Mouse (Mus musculus) kidney, postnatal 4 days (tissue): Measurements from ENCODE around the gene H2-Eb1.
"Not testable (repeated sequence)": the region's sequence is repeated elsewhere in the genome, so short reads cannot be mapped to it uniquely, and the experiment has no call there.

Experiments used
- DNase-seq, 2 experiments: peaks; one replicate each; pipeline ENCODE4 v3.0.0; 2021; ENCODE audit warnings: mixed read lengths in 2 of 2

The H2-Eb1 gene

DNA sequence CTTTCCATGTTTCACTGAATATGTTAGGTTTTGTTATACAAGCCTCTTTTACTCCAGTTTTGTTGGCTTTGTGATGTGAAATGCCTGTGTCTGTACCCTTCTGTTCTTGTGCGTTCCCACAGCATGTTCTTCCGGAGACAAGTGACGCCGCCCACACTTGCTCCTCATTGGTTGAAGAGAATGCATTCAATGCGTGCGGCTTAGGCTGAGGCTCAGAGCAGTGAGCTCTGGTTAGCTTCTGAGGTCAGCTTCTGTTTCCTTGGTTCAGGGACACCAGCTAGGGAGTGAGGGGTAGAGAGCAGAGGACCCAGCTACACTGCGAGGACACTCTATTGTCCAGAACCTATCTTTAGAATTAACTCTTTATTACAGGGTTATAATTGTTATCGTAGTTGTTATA, 14.1 kb upstream of the H2-Eb1 start:
- DNase-seq, result peak; percentile 89 to 90

DNA sequence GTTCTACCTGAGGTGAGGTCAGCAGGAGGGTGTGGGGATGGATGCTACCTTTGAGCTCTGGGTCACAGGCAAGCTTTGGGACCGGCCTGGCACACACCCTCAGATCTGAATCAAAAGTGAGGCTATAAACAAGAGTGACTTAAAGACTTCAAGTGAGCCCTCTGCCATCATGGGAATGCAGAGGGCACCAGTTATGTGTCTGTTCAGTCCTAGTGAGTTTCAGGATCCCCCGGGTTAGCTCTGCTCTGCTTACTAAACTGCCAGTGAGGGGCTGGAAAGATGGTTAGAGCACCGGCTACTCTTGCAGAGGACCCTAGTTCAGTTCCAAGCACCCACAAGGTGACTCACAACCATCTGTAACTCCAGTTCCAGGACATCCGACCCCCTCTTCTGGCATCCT, 13.1 kb upstream of the H2-Eb1 start:
- DNase-seq, result no peak

DNA sequence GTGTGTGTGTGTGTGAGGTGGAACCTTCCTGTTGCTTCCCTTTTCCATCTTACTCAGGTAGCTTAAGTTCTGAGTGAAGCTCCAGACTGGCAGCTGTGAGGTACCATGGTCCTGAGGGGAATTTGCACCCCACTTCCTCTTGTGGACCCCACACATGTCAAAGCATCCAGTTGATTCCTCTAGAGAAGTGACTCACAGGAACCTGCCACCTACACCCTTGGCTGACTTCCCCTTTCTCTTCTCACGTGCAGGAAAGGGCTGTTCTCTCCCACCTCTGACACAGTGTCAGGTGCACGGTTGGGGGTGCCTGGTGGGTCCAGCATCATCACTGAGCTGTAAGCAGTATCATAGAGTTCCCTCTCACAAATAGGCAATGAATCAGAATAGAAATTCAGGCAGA, 12.1 kb upstream of the H2-Eb1 start:
- DNase-seq, result no peak

GRCm38 (mm10) chr17:34294249-34294648, 11.4 kb upstream of the H2-Eb1 start:
- DNase-seq, result no peak

DNA sequence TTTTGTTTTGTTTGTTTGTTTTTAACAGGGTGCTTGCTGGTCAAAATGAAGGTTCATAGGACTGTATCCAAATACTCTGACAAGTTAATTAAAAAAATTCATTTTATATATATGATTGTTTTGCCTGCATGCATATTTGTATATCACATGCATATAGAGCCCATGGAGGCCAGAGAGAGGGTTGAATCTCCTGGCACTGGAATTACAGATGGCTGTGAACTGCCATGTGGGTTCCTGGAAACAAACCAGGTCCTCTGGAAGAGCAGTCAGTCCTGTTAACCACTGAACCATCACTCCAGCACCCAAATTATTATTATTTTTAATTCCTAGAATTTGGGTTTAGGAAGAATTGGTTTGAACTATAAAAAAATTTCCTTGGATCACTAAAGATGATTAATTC, 10.4 kb upstream of the H2-Eb1 start:
- DNase-seq, result no peak

- DNase-seq, result peak; percentile 22 to 53
Measured at GRCm38 (mm10) chr17:34295891-34296794, 9.5 kb upstream of the H2-Eb1 start.

- DNase-seq, result no peak
Measured at GRCm38 (mm10) chr17:34299356-34299755, 6.3 kb upstream of the H2-Eb1 start.

DNA sequence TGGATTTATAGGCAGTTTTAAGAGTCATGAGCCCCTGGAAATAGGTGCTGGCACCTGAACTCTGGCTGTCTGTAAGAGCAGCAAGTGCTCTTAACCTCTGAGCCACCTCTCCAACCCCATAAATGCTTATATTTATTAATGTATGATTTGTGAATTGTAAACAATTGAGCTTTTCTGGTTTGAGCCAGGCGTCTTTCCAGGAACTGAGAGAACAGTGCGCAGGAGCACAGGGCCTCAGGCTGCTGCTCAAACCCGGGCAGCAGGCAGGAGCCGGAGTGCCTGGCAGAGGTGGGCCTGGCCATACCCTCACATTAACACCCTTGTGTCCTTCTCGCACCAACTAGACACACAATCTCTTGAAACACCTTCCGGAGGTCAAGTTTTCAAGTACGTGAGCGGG, 5.6 kb upstream of the H2-Eb1 start:
- no peak for DNase-seq

DNA sequence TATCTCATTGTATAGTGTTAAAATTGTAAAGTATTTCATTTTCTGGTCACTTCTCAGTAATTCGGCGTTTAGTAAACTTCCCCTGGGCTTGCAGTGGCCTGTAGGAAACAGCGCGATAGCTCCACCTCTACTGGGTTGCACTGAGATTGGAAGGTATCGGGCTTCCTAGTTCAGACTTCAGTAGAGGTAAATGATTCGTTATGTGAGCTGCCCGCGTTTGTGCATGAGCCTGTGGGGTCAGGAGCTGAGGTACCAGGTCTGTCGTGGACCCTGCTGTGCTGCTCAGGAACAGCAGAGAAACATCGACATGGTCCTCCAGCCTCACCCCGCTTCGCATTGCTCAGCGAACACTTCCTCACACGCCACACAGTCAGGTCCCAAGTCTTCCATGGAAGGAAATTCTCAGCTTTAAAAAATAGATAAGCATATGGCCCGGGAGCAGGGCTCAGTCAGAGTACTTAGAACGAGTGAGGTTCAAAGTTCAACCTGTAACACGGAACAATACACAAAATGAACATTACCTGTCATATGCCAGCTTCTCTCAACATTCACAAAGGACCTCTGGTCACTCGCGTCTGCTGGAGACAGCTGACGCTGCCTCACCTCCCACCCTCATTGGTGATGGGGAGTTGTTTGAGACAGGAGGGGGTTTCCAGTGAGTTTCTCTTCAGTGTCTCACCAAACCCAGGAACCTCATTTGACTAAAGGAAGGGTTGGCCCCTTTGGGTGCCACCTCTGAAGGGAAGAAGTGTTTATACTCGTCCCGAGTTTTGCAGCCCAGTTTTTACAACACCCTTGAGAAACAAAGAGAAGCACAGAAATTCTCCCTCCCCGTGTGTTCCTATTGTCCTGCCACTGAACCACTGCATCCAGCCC, 4.7 kb upstream of the H2-Eb1 start:
- no peak for DNase-seq

DNA sequence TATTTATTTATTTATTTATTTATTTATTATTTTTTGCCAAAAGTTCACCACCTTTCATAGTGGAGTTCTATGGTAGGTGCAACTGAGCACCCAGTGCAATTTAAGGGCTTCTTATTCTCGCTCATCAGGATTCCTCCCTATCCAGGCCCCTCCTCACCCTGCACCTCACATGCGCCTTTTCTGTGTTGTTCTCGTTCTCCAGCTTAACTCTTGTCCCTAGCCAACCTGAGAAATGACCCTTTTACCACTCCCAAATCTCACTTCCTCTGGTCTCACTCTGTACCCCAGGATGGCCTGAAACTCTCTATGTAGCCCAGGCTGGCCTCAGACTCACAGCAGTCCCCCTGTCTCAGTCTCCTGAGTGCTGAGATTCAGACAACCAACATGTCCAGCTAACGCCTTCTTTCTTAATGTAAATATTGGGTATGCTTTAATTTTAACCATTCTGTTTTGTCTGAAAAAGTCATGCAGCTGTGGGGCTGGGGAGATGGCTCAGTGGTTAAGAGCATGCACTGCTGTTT, 3.9 kb upstream of the H2-Eb1 start:
- no peak for DNase-seq

DNA sequence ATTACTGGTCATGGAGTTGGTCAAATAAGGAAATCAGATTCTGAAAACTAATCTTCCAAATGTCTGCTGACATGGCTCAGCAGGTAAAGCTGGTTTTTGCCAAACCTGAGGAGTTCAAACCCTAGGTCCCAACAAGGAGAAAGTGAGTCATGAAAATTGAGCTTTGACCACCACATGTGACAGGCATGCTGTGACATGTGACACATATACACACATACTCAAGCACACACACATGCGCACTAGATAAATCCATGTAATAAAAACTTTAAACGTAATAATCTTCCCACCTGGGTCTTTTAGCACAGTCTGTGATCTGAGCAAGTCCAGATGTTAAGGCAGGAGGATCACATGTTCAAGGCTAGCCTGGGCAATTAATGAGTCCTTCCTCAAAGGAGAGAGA, 1.9 kb upstream of the H2-Eb1 start:
- no peak for DNase-seq

DNA sequence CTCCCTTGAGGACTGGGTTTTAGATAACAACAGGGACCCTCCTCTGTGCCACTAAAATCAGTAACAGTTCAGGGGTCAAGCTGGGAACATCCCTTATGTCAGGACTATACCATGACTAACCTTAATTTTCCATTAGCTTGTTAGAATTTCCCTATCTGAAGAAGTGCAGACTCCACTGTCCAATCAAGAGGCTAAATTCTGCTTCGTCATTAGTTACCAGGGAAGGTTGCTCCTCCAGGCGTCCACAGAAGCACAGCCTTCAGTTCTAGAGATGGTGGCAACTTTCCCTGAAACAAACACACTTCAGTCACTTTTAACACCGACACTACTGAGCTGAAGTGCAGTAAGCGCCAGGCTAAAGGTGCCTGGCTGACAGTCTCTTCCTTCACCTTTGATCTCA, 916 bp upstream of the H2-Eb1 start:
- DNase-seq, result peak; percentile 54 to 72

DNA sequence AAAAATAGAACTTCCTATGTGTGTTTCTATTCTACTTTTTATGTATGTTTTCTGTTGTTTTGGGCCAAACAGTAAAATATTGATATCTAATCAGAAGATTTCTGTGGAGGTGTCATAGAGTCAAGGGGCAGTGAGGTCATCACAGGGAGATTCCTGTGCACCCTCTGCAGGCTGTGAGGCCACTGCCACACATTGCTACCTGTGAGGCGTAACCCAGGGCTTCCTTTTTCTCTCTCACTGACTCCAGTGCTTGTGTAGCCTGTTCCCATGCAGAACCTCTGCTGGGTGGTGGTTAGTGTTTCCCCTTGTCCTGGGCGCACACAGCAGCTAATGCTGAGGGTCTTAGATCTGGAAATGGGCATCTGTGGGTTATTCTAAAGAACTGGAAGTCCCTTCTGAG, 740 bp downstream of the H2-Eb1 start:
- no peak for DNase-seq

GRCm38 (mm10) chr17:34307216-34307615, 1.5 kb downstream of the H2-Eb1 start:
- no peak for DNase-seq

DNA sequence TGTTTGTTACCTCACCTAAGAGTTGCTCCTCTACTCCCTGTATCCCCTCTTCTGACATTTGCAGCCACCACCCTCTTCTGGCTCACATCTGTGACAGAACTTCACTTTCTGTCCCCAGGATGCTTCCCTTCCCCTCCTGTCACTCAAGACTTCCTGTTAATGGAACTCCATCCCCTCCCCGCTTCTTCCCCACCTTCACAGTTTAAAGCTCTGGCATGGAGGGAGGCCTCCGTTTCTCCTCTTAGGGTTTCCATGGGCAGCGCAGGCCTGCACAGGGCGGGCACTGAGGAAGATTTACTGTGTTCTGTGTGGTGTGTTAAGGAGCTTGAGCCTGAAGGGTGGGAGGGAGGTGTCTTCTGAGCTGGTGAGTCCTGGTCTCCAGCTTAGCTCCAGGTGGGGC, 2.5 kb downstream of the H2-Eb1 start:
- DNase-seq, result no peak

DNA sequence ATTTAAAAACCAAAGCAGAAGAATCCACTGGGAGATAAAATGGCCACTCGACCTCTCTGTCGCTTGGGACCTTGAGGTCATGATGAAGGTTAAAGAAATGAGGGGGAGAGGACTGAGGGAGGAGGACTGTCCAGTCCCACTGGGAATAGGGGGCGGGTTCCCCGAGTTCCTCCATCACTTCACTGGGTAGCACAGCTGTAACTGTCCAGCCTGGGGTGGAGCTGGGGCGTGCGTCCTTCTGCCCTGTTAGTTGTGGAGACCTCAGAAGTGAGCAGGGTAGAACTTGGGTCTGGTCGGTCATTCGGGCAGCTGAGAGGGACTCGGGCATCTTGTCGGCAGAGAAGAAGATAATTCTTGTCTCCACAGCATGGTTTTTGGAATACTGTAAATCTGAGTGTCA, 3.6 kb downstream of the H2-Eb1 start:
- DNase-seq, result peak in 1 of 2 experiments; percentile 21

DNA sequence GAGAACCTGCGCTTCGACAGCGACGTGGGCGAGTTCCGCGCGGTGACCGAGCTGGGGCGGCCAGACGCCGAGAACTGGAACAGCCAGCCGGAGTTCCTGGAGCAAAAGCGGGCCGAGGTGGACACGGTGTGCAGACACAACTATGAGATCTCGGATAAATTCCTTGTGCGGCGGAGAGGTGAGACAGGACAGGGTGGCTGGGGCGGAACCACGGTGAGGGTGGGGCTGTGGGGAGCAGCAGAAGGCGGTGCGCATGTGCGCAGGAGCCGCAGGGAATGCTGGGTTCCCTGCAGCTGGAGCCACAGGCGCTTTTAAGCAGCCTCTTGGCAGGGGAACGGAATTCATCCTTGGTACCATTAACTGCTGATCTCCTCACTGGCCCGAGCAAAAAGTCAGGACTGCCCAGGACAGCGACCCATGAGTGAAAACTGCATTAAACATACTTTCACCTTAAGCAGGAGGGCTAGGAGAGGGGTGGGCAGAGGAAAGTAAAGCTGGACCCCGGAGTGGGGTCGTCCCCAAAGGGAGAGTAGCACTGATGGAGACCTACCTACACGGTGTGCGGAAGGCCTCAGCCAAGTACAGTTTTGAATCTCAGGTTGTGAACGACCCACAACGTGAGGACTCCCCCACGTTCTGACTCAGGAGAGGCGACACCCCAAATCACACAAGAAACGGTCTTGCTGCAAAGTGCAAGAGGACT, 4.2 kb downstream of the H2-Eb1 start:
- DNase-seq, result peak; percentile 82 to 90

GRCm38 (mm10) chr17:34310526-34310925, 4.9 kb downstream of the H2-Eb1 start:
- DNase-seq, result not testable (repeated sequence)

DNA sequence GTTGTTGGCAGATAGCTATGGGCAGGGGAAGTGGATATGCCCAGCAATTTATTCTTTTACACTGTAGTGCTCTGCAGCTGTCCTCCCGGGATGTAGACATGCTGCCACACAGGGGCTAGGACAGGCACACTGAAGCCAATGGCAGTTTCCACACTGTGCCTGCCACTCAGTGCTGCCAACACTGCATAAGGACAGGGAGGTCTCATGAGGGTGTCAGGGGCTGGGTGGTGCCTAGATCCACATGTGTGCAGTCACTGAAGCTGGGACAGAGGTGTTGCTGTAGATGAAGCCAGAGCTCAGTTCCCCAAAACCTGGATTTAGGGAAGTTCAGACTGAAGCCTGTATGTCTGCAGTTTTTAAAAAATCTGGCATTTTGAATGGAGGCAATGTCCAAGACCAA, 6.5 kb downstream of the H2-Eb1 start:
- no peak for DNase-seq

GRCm38 (mm10) chr17:34313393-34313792, 7.7 kb downstream of the H2-Eb1 start:
- DNase-seq, result peak; percentile 91

- peak; percentile 39 to 45 for DNase-seq
Measured at GRCm38 (mm10) chr17:34314286-34314685, 8.6 kb downstream of the H2-Eb1 start.

GRCm38 (mm10) chr17:34315512-34315911, 9.8 kb downstream of the H2-Eb1 start:
- no peak for DNase-seq

DNA sequence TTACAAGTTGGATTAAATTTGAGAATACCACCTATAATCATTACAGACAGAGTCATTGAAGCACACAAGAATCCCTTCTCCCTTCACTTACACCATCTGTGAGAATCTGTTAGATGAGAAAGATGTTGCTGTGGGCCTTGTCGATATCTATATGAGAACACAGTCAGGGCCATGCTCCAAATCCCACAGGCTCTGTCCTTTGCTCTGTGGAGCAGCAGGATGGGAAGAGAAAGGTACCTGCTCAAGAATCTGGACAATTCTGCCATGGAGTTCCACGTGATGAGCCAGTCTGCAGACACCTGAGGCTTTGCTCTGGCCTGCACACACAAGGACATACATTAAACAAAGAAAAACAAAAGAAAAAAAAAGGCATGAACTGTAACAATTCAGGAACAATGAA, 11.0 kb downstream of the H2-Eb1 start:
- no peak for DNase-seq
